Comparison of ENCODE assay signal across 24 mouse cellular contexts in the genomic region with DNA sequence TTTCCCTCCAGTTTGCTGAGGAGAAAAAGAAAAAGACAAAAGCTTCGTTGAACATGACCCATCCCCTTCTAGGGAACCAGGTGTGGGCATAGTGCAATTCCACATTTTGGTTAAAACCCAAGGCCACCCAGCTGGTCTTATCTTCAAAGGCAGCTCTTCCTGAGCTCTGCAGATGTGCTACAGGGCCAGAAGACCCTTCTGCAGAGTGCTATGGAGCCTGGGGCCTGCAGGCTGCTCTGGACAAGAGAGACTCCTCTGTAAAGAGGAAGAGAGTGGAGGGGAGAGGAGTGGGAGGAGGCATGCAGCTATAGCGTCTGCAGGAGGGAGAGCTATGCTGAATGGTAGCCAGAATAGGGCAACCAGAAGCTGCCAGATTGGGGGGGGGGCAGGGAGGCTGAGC. TPM values are rescaled to one million over a fixed set of nuclear protein-coding genes. Genes with fewer than 3 reads are reported as not detected.
"Had no signal": no experiment of that assay in that cellular context is flagged by ENCODE, and none has a peak within 500 bp of the region (broad histone marks: within the 10 kb centered on the region; RNA-seq: fewer than 3 reads in every experiment).

No protein-coding gene starts in this region.

- H3K36me3 ChIP-seq: heart, embryonic 10.5 days; heart, embryonic 12.5 days; hindbrain, embryonic 10.5 days; hindbrain, embryonic 12.5 days; limb, embryonic 13.5 days; limb, embryonic 15.5 days; liver, embryonic 12.5 days had no signal

- H3K4me2 ChIP-seq: heart, embryonic 12.5 days; hindbrain, embryonic 12.5 days; hindbrain, embryonic 14.5 days; limb, embryonic 13.5 days; limb, embryonic 15.5 days; liver, embryonic 12.5 days had no signal

- H3K27ac ChIP-seq: heart, embryonic 10.5 days; hindbrain, embryonic 10.5 days; hindbrain, embryonic 12.5 days; hindbrain, embryonic 14.5 days; limb, embryonic 13.5 days; limb, embryonic 15.5 days; liver, embryonic 12.5 days; liver, embryonic 14.5 days had no signal

- H3K4me3 ChIP-seq: heart, embryonic 10.5 days; heart, embryonic 12.5 days; hindbrain, embryonic 10.5 days; hindbrain, embryonic 12.5 days; limb, embryonic 13.5 days; limb, embryonic 15.5 days; liver, embryonic 12.5 days had no signal

- ATAC-seq: hindbrain, embryonic 16.5 days; intestine, embryonic 16.5 days; liver, embryonic 12.5 days had no signal

- DNase-seq: gastrocnemius, postnatal 10 days; gastrocnemius, postnatal 25 days; heart, adult 18-20 months; heart, postnatal 10 days; heart, postnatal 4 days; kidney, adult 11 months; kidney, adult 8-10 months; kidney, postnatal 14 days; kidney, postnatal 36 days; layer of hippocampus, adult 9-11 months; layer of hippocampus, postnatal 36 days; left cerebral cortex, postnatal 4 days had no signal

- H3K9me3 ChIP-seq: heart, embryonic 10.5 days; heart, embryonic 12.5 days; hindbrain, embryonic 10.5 days; hindbrain, embryonic 12.5 days; limb, embryonic 13.5 days; limb, embryonic 15.5 days; liver, embryonic 12.5 days had no signal

- H3K9ac ChIP-seq: heart, embryonic 12.5 days; hindbrain, embryonic 12.5 days; hindbrain, embryonic 14.5 days; limb, embryonic 13.5 days; limb, embryonic 15.5 days; liver, embryonic 12.5 days; liver, embryonic 14.5 days had no signal

RNA-seq across cellular contexts. Expression of a gene that starts 4.8 kb away (rescaled TPM):
- total RNA-seq: granulocyte monocyte progenitor cell, adult 5-6 weeks had no signal
